Mouse (Mus musculus) skeletal muscle tissue, postnatal 0 days (tissue): ENCODE results near the gene Olfr603. TPM values are rescaled to one million over a fixed set of nuclear protein-coding genes. Genes with fewer than 3 reads are reported as not detected.

Experiments used
- microRNA-seq, 2 experiments: library from miRNA; unstranded; fragments of <30 nt; microRNA quantifications; one replicate each; pipeline ENCODE4; 2016
- polyA plus RNA-seq: library from polyadenylated mRNA; unstranded; fragments of >200 nt; fragmentation: Nextera tagmentation; extraction: Ambion mirVana; gene quantifications from 2 replicates; pipeline ENCODE4 v1.2.1, GENCODE M21; 2015

Gene Olfr603
- polyA plus RNA-seq, result not detected in 2 replicates

GRCm38 (mm10) chr7:103386077-103386476 is at the start of gene Olfr603:
TSS of gene Olfr603 (minus strand) at chr7:103386177.

GRCm38 (mm10) chr7:103414772-103415171 is 28.8 kb upstream of the Olfr603 start, which contains the start of gene Usp17lc:
TSS of gene Usp17lc (plus strand) at chr7:103415072.

GRCm38 (mm10) chr7:103362555-103362954 is 23.4 kb downstream of the Olfr603 start, which contains the start of gene Olfr601:
TSS of gene Olfr601 (minus strand) at chr7:103362655.

GRCm38 (mm10) chr7:103349569-103349968 is 36.4 kb downstream of the Olfr603 start, which contains the start of gene Olfr600:
TSS of gene Olfr600 (minus strand) at chr7:103349669.

GRCm38 (mm10) chr7:103335617-103336016 is 50.4 kb downstream of the Olfr603 start, which contains the start of gene Olfr599:
TSS of gene Olfr599 (plus strand) at chr7:103335917.

Small RNAs within 50 kb of the gene (microRNA-seq; reads per million reads assigned to microRNA genes)
- 0 reads per million in 2 experiments for gene Gm25774

Other genes with a start within 250 kb of the Olfr603 start
- not detected in 2 replicates for gene Olfr588-ps1, start 245.3 kb downstream of the Olfr603 start, polyA plus RNA-seq
- gene Olfr589, start 229.8 kb downstream of the Olfr603 start, polyA plus RNA-seq, result not detected in 2 replicates
- gene Olfr591, start 207.8 kb downstream of the Olfr603 start, polyA plus RNA-seq, result not detected in 2 replicates
- not detected in 2 replicates for gene Olfr592, start 201.4 kb downstream of the Olfr603 start, polyA plus RNA-seq
- not detected in 2 replicates for gene Olfr593, start 174.3 kb downstream of the Olfr603 start, polyA plus RNA-seq
- not detected in 2 replicates for gene Olfr594, start 169.2 kb downstream of the Olfr603 start, polyA plus RNA-seq
- not detected in 2 replicates for gene Usp17ld, start 133.7 kb downstream of the Olfr603 start, polyA plus RNA-seq
- gene Olfr596, start 80.5 kb downstream of the Olfr603 start, polyA plus RNA-seq, result not detected in 2 replicates
- not detected in 2 replicates for gene Olfr597, start 69.9 kb downstream of the Olfr603 start, polyA plus RNA-seq
- gene Olfr598, start 62.6 kb downstream of the Olfr603 start, polyA plus RNA-seq, result not detected in 2 replicates
- gene Olfr599, start 50.3 kb downstream of the Olfr603 start, polyA plus RNA-seq, result not detected in 2 replicates
- not detected in 2 replicates for gene Olfr600, start 36.5 kb downstream of the Olfr603 start, polyA plus RNA-seq
- not detected in 2 replicates for gene Olfr601, start 23.5 kb downstream of the Olfr603 start, polyA plus RNA-seq
- gene Usp17lc, start 28.9 kb upstream of the Olfr603 start, polyA plus RNA-seq, result not detected in 2 replicates
- gene Olfr605, start 59.3 kb upstream of the Olfr603 start, polyA plus RNA-seq, result not detected in 2 replicates
- not detected in 2 replicates for gene Olfr606, start 62.9 kb upstream of the Olfr603 start, polyA plus RNA-seq
- not detected in 2 replicates for gene Olfr607, start 78.0 kb upstream of the Olfr603 start, polyA plus RNA-seq
- not detected in 2 replicates for gene Olfr608, start 83.7 kb upstream of the Olfr603 start, polyA plus RNA-seq
- gene Olfr609, start 111.9 kb upstream of the Olfr603 start, polyA plus RNA-seq, result not detected in 2 replicates
- not detected in 2 replicates for gene Olfr610, start 125.9 kb upstream of the Olfr603 start, polyA plus RNA-seq
- gene Olfr611, start 134.7 kb upstream of the Olfr603 start, polyA plus RNA-seq, result not detected in 2 replicates
- gene Olfr612, start 156.5 kb upstream of the Olfr603 start, polyA plus RNA-seq, result not detected in 2 replicates
- not detected in 2 replicates for gene Olfr613, start 161.9 kb upstream of the Olfr603 start, polyA plus RNA-seq
- gene Olfr615, start 169.9 kb upstream of the Olfr603 start, polyA plus RNA-seq, result not detected in 2 replicates
- not detected in 2 replicates for gene Olfr616, start 183.0 kb upstream of the Olfr603 start, polyA plus RNA-seq
- gene Olfr617, start 186.9 kb upstream of the Olfr603 start, polyA plus RNA-seq, result not detected in 2 replicates
- not detected in 2 replicates for gene Olfr618, start 203.9 kb upstream of the Olfr603 start, polyA plus RNA-seq
- gene Olfr619, start 214.4 kb upstream of the Olfr603 start, polyA plus RNA-seq, result not detected in 2 replicates
- gene Olfr620, start 226.4 kb upstream of the Olfr603 start, polyA plus RNA-seq, result not detected in 2 replicates